Mouse (Mus musculus) CH12.LX (cell line): Measurements from ENCODE around the gene Dpp6. TPM values are rescaled to one million over a fixed set of nuclear protein-coding genes. Genes with fewer than 3 reads are reported as not detected.

Source experiments
- DNase-seq: peaks from one replicate; pipeline ENCODE4 v3.0.0-alpha.2; 2013; ENCODE audit errors: extremely low read depth
- H3K27ac ChIP-seq: 2 replicates; pipeline ENCODE4 v1.5.1; 2012; ENCODE audit warnings: low read depth, mild to moderate bottlenecking, control low read depth, moderate library complexity; ENCODE audit not compliant: insufficient read depth
- H3K27me3 ChIP-seq: replicated peaks from 2 replicates; pipeline ENCODE3; 2012; ENCODE audit warnings: inconsistent platforms
- H3K36me3 ChIP-seq, 2 experiments: replicated peaks in 1 of 2; 2 replicates each; pipeline versions ENCODE3 to v1.6.1; 2012; ENCODE audit warnings: inconsistent platforms in 1 of 2, low read length in 1 of 2, mild to moderate bottlenecking in 1 of 2, mixed read lengths in 1 of 2, moderate library complexity in 1 of 2; ENCODE audit not compliant: control insufficient read depth in 1 of 2, insufficient read depth in 1 of 2
- H3K4me1 ChIP-seq, 2 experiments: 2 replicates each; pipeline ENCODE4 v1.6.1; 2012; ENCODE audit warnings: inconsistent platforms in 1 of 2, moderate library complexity in 1 of 2; ENCODE audit not compliant: insufficient read depth in 2 of 2, control insufficient read depth in 1 of 2
- H3K4me2 ChIP-seq: 2 replicates; pipeline ENCODE4 v1.6.1; 2012; ENCODE audit warnings: low read depth, mild to moderate bottlenecking, control low read depth; ENCODE audit not compliant: poor library complexity, insufficient read depth, severe bottlenecking
- H3K4me3 ChIP-seq, 3 experiments: fragments of 150-350 bp in 1 of 3; sonication (generic) in 1 of 3; replicated peaks in 1 of 3; 2 replicates each; pipeline versions ENCODE3 to v1.5.1; 2011 to 2012; ENCODE audit warnings: low read depth in 2 of 3, low read length in 2 of 3, mild to moderate bottlenecking in 2 of 3, moderate library complexity in 2 of 3, control low read depth in 1 of 3, improper control_type of control experiment in 1 of 3, inconsistent platforms in 1 of 3, mixed read lengths in 1 of 3; ENCODE audit not compliant: poor library complexity in 1 of 3
- H3K79me2 ChIP-seq: replicated peaks from 2 replicates; pipeline ENCODE4 v1.6.1; 2012; ENCODE audit warnings: mild to moderate bottlenecking, moderate library complexity; ENCODE audit not compliant: control insufficient read depth, poor library complexity, insufficient read depth, severe bottlenecking; ENCODE audit errors: extremely low read depth
- H3K9ac ChIP-seq: 2 replicates; pipeline ENCODE4 v1.6.1; 2012; ENCODE audit warnings: low read depth, mild to moderate bottlenecking, control low read depth, moderate library complexity; ENCODE audit not compliant: insufficient read depth
- H3K9me3 ChIP-seq: replicated peaks from 2 replicates; pipeline ENCODE3; 2012; ENCODE audit warnings: low read length, inconsistent platforms, mixed read lengths
- CHD1 ChIP-seq: IDR thresholded peaks from 2 replicates; pipeline ENCODE4 v1.6.1; 2012; ENCODE audit warnings: low read depth, low read length, improper control_type of control experiment, inconsistent platforms
- CTCF ChIP-seq, 2 experiments: IDR thresholded peaks in 1 of 2; conservative IDR thresholded peaks in 1 of 2; 2 replicates each; pipeline ENCODE4 v1.5.1; 2011 to 2012; ENCODE audit warnings: low read depth in 2 of 2, low read length in 2 of 2, improper control_type of control experiment in 1 of 2, inconsistent platforms in 1 of 2, mild to moderate bottlenecking in 1 of 2, moderate library complexity in 1 of 2
- E2F4 ChIP-seq: IDR thresholded peaks from 2 replicates; pipeline ENCODE4 v1.6.1; 2011; ENCODE audit warnings: low read depth, low read length, improper control_type of control experiment; ENCODE audit not compliant: insufficient replicate concordance
- EP300 ChIP-seq: IDR thresholded peaks from 2 replicates; pipeline ENCODE4 v1.6.1; 2011; ENCODE audit warnings: low read length, improper control_type of control experiment
- IRF4 ChIP-seq: IDR thresholded peaks from 2 replicates; pipeline ENCODE4 v1.6.1; 2014; ENCODE audit warnings: low read depth, mild to moderate bottlenecking, inconsistent platforms, low read length, improper control_type of control experiment
- JUN ChIP-seq: IDR thresholded peaks from 2 replicates; pipeline ENCODE4 v1.6.1; 2011; ENCODE audit warnings: low read depth, mild to moderate bottlenecking, low read length, improper control_type of control experiment, moderate library complexity; ENCODE audit not compliant: insufficient read depth
- JUND ChIP-seq: conservative IDR thresholded peaks from 2 replicates; pipeline ENCODE4 v1.6.1; 2011; ENCODE audit warnings: low read depth, low read length, improper control_type of control experiment
- MAFK ChIP-seq: IDR thresholded peaks from 2 replicates; pipeline ENCODE4 v1.6.1; 2011; ENCODE audit warnings: low read length, improper control_type of control experiment; ENCODE audit not compliant: insufficient replicate concordance
- MAZ ChIP-seq: IDR thresholded peaks from 2 replicates; pipeline ENCODE4 v1.6.1; 2012; ENCODE audit warnings: low read depth, mild to moderate bottlenecking, inconsistent platforms, low read length, improper control_type of control experiment, moderate library complexity
- MYC ChIP-seq: IDR thresholded peaks from 2 replicates; pipeline ENCODE4 v1.6.1; 2011; ENCODE audit warnings: low read depth, mild to moderate bottlenecking, improper control_type of control experiment, low read length
- NELFE ChIP-seq: IDR thresholded peaks from 2 replicates; pipeline ENCODE4 v1.6.1; 2011; ENCODE audit warnings: low read depth, low read length, improper control_type of control experiment
- NRF1 ChIP-seq: IDR thresholded peaks from 2 replicates; pipeline ENCODE4 v1.6.1; 2014; ENCODE audit warnings: low read depth, mild to moderate bottlenecking, inconsistent platforms, low read length, improper control_type of control experiment, moderate library complexity
- PAX5 ChIP-seq: IDR thresholded peaks from 2 replicates; pipeline ENCODE4 v1.6.1; 2012; ENCODE audit warnings: low read length, inconsistent platforms, mixed read lengths
- RAD21 ChIP-seq: IDR thresholded peaks from 2 replicates; pipeline ENCODE4 v1.6.1; 2011; ENCODE audit warnings: low read depth, mild to moderate bottlenecking, low read length, improper control_type of control experiment, moderate library complexity
- RCOR1 ChIP-seq: conservative IDR thresholded peaks from 2 replicates; pipeline ENCODE4 v1.6.1; 2012; ENCODE audit warnings: low read depth, mild to moderate bottlenecking, inconsistent platforms, low read length, improper control_type of control experiment
- SIN3A ChIP-seq: IDR thresholded peaks from 2 replicates; pipeline ENCODE4 v1.6.1; 2012; ENCODE audit warnings: low read length, improper control_type of control experiment, inconsistent platforms
- SMC3 ChIP-seq: IDR thresholded peaks from 2 replicates; pipeline ENCODE4 v1.6.1; 2011; ENCODE audit warnings: low read depth, low read length, improper control_type of control experiment
- TBP ChIP-seq: conservative IDR thresholded peaks from 2 replicates; pipeline ENCODE4 v1.6.1; 2011; ENCODE audit warnings: low read depth, low read length, improper control_type of control experiment
- ZC3H11A ChIP-seq: IDR thresholded peaks from 2 replicates; pipeline ENCODE4 v1.6.1; 2012; ENCODE audit warnings: low read depth, mild to moderate bottlenecking, inconsistent platforms, low read length, improper control_type of control experiment
- ZKSCAN1 ChIP-seq: IDR thresholded peaks from 2 replicates; pipeline ENCODE4 v1.6.1; 2012; ENCODE audit warnings: low read depth, inconsistent platforms, low read length, improper control_type of control experiment, borderline replicate concordance
- ZMIZ1 ChIP-seq: IDR thresholded peaks from 2 replicates; pipeline ENCODE4 v1.6.1; 2012; ENCODE audit warnings: low read depth, mild to moderate bottlenecking, inconsistent platforms, low read length, improper control_type of control experiment
- ZNF384 ChIP-seq: IDR thresholded peaks from 2 replicates; pipeline ENCODE4 v1.6.1; 2012; ENCODE audit warnings: low read depth, low read length, improper control_type of control experiment, inconsistent platforms
- dilution Hi-C: fragments of 300-500 bp; cut with MboI; formaldehyde crosslinking; loops from 2 replicates; pipeline ENCODE4 v1.14.3; 2020; ENCODE audit warnings: low sequenced_read_pairs; ENCODE audit not compliant: extremely low pct_unique_long_range_greater_than_20kb, extremely low pct_ligation_motif_present
- in situ Hi-C: fragments of 300-500 bp; cut with MboI; formaldehyde crosslinking; loops from 3 replicates; pipeline ENCODE4 v1.14.3; 2019; ENCODE audit warnings: low sequenced_read_pairs, low pct_ligation_motif_present, low pct_unique_long_range_greater_than_20kb, mixed read lengths
- polyA plus RNA-seq: library from polyadenylated mRNA; unstranded; fragments of >175 nt; gene quantifications from 2 replicates; pipeline ENCODE4 v1.2.1, GENCODE M21; 2012; ENCODE audit warnings: low read depth; ENCODE audit not compliant: insufficient read length
- total RNA-seq, 2 experiments: library from RNA; depleted of rRNA; stranded (reverse); fragments of 300-350 nt in 1 of 2; fragments of >200 nt in 1 of 2; gene quantifications; 2 replicates each; pipeline ENCODE4 v1.2.3; 2012 to 2014

The Dpp6 gene
- total and polyA plus RNA-seq, 3 experiments: not detected

DNA sequence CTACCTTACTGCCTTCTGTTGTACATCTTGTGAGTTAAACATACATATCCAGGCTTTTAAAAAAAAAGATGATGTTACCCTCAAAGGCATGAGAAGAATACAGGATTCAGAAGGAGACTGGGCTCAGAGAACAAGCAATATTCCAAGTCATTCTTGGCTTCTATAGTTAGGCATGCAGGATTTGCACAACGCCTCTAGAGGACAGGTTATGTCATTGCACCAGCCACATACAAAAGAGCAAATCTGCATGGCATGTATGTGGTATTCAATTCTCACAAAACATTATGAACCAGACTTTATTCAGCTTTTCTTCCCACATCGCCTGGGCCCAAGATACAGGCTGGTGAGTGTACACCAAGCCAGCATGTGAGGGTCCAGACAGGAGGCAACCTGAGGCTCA lies 907.5 kb downstream of the Dpp6 start:
- Histone ChIP-seq H3K9me3 (peaks cover 4% of the 10 kb centered on the region), H3K36me3 (no peaks in the 10 kb centered on the region), H3K4me1 (no peaks in the 10 kb centered on the region), H3K9ac (no peak overlapping the region), H3K4me3 (no peak overlapping the region), H3K27ac (no peak overlapping the region), H3K27me3 (no peaks in the 10 kb centered on the region), H3K79me2 (no peaks in the 10 kb centered on the region), H3K4me2 (no peak overlapping the region)
- dilution Hi-C loops: no loop called here
- TF ChIP-seq CHD1: no peak
- TF ChIP-seq CTCF (conservative IDR thresholded peaks at IDR 0.05 in 1 of 2, IDR thresholded peaks at IDR 0.05 in 1 of 2; ENCODE audit: low read depth in 2 of 2, low read length in 2 of 2): peak; percentile 51 to 92
- no peak for TF ChIP-seq NELFE
- no peak for TF ChIP-seq SMC3
- no peak for TF ChIP-seq E2F4
- TF ChIP-seq RCOR1: no peak
- in situ Hi-C loops: no loop called here
- DNase-seq: no peak

DNA sequence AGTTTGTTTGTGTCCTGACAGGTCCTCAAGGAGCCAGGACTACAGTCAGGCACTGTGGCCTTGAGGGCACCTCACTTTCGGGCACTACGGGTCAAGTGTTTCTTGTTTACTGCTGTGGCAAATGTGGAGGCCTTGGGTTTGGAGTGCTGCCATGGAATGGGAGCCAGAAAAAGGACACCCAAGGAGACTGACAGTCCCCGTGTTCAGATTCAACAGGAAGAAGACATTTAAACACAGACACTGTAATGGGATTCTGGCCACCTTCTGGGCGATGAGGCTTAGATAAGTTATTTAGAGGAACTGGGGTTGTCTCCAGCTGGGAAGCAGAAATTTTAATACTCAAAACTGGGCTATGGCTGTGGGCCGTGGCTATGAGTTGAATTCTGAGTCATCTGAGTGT lies 913.7 kb downstream of the Dpp6 start:
- Histone ChIP-seq H3K4me1 (no peaks in the 10 kb centered on the region), H3K79me2 (no peaks in the 10 kb centered on the region), H3K9me3 (peaks cover 9% of the 10 kb centered on the region), H3K27me3 (peaks cover 2% of the 10 kb centered on the region), H3K4me2 (no peak overlapping the region), H3K27ac (no peak overlapping the region)
- in situ Hi-C loops (no loop called here), dilution Hi-C loops (no loop called here)
- TF ChIP-seq ZNF384 (no peak), MYC (no peak), SIN3A (no peak), MAFK (no peak), NRF1 (no peak), JUN (no peak), TBP (no peak), EP300 (no peak), JUND (no peak), PAX5 (no peak), ZKSCAN1 (no peak), ZMIZ1 (no peak), IRF4 (no peak), E2F4 (no peak), ZC3H11A (no peak), MAZ (no peak), SMC3 (no peak), RAD21 (no peak)
- TF ChIP-seq, all 38 proteins: peak for 0
- H3K36me3 ChIP-seq: no peaks in the 10 kb centered on the region
- no peak overlapping the region for H3K9ac ChIP-seq
- no peak for DNase-seq
- H3K4me3 ChIP-seq: no peak overlapping the region
